Mouse (Mus musculus) left cerebral cortex, postnatal 36 days (tissue): ENCODE measurements around the gene Lgr6. TPM values are rescaled to one million over a fixed set of nuclear protein-coding genes. Genes with fewer than 3 reads are reported as not detected.

Source experiments
- DNase-seq, 2 experiments: peaks; one replicate each; pipeline ENCODE4 v3.0.0; 2021 to 2022; ENCODE audit warnings: low spot score in 2 of 2, mixed read lengths in 1 of 2
- intact Hi-C: fragments of 180-260 bp; cut with DNase I; formaldehyde crosslinking; loops from one replicate; pipeline ENCODE4 v1.15.1; 2025
- total RNA-seq, 2 experiments: library from RNA; stranded (reverse); gene quantifications; 2 replicates each; pipeline ENCODE4 v1.2.3; 2021

Lgr6 gene
- total RNA-seq, 2 experiments from 2014 or later, result 1.6 to 1.7 TPM

DNA sequence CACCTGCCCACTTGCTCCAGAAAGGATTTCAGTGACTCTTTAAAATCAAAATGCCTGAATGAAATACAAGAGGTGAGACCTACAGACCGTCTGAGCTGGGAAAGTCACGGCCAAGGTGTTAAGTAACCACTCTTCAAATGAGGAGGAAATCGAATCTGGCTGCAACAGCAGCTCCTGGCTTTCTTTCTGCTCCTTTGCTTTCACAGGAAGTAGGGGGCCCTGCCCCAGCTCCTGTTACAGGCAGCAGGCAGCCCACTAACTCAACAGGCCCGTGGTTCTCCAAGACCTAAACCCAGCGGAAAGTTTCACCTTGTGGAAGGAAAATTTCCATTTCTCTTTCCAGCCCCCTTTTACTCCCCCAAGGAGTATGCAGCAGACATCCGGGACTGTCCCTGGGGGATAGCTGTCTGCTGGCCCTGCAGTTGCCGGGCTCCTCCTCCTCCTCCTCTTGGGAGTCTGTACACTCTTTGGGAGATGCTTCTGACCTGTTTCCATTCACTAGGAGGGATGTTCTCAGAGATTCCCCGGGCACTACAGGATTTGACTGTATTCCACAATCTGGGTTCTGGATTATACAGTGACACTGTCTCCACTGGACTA is 112.9 kb downstream of the Lgr6 start:
- intact Hi-C loops, result no loop called here
- no peak for DNase-seq

DNA sequence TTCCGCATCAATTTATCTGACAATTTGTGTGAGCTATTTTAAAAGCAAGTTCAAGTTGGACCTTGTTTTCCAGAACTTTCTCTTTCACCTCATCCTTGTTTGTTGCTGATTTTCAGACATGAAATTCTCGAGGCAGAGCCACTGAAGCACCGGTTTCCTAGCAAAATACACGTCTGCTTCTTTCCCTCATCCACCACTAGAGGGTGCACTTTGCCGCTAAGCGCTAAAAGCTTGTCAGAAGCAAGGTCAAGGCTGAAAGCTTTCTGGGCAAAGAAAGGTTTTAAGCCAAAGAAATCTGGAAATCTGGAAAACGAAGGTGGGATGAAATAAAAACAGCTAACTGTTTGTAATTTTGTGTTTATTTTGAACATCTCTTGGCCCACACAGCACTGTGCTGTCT is 115.7 kb downstream of the Lgr6 start:
- intact Hi-C loops, result loop anchor here (1.0 kb wide), 1 partner anchor 117 kb away; no protein-coding TSS in a partner anchor
- DNase-seq, result peak; percentile 76 to 78

DNA sequence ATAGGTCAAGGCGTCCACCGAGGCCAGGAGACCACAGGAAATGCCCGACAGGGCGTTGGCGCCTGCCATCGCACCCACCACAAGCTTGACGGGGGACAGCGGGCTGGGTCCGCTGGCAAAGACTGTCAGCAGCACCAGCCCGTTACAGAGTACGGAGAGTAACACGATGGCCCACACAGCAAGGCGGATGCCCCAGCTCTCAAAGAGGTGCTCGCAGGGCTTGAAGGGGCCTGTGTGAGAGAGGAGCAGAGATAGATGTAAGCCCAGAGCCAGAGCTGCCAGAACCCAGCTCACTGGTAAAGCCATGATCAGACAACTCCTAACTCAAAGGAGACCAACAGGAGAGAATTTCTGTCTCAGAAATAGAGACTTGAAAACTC is 117.1 kb downstream of the Lgr6 start:
- intact Hi-C loops, result no loop called here
- DNase-seq, result no peak

DNA sequence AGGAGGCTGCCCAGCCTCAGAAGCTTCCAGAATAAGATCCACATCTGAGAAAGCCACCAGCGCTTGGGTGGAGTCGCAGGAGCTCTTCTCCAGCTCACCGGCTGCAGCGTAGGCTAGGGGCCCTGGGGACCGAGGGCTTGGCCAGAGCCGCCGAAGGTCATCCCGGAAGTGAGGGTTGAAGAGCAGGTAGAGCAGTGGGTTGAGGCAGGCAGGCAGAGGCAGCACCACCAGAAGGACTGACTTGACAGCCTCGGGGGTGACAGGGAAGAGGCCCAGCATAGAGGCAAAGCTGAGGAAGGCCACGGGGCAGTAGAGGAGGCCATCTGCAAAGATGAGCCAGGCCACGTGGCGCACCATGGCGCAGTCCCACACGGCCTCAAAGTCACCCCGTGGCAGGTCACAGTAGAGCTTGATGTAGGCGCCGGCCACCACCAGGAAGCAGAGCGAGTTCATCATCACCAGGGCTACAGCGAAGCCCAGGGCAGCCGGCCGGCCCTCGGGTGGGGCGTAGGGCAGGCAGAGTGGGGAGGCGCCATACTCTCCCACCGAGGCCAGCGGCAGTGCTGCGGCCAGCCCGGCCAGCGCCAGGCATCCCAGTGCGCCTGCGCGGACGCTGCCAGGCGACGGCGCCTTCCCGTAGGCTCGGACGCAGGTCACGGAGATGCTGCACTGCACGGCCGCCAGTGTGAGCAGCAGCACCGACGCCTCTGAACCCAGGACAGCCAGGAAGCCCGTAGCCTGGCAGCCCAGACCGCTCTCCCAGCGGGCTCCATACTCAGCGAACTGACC is 117.7 kb downstream of the Lgr6 start:
- peak; percentile 60 to 68 for DNase-seq
- intact Hi-C loops, result no loop called here

DNA sequence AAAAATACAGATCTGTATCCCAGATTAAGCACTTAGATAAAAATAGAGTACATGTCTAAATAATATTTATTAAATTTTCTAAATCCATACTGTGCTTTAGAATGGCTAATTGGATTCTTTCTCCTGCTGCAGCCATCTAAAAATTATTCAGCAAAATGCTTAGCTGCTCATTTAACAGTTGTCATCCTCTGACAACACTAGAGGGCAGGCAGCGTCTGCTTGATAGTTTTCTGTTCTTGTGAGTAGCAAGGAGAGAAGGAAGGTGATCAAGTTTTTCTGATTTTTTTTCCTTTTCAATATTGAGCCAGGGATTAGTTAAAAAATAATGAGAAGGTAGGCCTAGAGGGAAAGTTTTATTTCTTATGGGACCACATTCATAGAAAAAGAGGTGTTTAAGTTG is 132.2 kb downstream of the Lgr6 start:
- no peak for DNase-seq
- intact Hi-C loops, result no loop called here

DNA sequence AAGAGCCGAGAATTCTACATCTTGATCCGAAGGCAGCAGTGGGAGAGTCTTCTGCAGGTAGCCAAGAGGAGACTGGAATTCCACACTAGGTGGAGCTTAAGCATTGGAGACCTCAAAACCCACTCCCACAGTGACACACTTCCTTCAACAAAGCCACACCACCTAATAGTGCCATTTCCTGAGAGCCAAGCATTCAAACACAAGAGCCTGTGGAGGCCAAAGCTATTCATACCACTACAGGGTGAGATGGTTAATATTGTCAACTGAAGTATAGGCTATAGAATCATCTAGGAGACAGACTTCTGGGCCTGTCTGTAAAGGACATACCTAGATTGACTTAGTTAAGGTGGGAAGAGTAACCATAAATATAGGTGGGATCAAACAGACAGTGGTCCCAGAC is 139.6 kb downstream of the Lgr6 start:
- intact Hi-C loops, result no loop called here
- DNase-seq, result no peak

DNA sequence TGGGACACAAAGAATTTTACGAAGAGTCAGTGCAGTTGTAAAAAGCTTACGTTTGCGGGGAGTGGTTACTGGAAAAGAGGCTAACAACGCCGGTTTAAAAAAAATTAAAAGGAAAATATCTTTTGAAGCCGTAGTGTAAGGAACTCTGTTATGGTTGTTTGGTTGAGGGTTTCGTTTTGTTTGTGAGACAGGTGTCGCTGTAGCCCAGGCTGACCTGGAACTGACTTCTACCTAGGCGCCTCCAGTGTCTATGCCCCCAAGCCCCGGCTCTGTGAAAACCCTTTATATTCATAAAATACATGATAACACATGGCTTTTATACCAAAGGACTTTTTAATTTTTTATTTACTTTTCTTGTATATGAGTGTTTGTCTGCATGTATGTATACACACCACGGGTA is 142.3 kb downstream of the Lgr6 start:
- intact Hi-C loops, result no loop called here
- DNase-seq, result no peak

DNA sequence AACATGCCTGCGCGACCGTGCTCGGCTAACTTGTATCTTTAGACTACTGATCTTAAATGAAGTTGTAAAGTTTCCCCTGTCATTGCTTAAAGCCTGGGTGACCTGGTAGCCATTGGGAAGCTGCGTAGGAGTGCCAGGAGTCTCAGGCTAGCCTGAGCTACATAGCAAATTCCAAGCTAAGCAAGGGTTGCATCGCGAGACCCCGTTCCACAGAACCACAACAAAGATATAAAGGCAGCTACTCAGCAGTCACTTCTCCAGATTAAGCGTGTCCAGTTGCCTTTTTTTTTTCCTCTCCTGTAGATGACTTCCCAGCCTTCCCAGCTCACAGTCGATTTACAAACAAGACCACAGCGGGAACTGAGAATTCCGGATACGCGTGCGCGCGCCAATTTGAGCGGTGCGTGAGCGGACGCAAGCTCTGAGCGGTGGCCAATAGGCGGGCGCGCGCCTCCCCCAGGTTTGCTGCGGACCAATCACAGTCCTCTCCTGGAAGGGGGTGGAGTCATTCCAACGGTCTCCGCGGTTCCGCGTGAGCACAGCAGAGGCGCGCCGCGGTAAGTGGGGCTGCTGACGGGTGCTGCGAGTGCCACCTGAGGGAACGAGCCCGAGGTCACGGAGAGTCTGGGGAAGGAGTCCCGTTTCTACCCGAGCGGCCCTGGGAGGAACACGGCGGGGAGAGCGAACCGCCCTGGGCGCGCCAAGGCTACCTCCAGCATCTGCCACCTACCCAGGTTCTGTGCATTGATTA is 142.8 kb downstream of the Lgr6 start, which contains the start of gene Ube2t:
Ube2t (plus strand) TSS at position 513 of the 751 bp plus-strand sequence.
- peak; percentile 90 to 93 for DNase-seq
- intact Hi-C loops, result no loop called here

DNA sequence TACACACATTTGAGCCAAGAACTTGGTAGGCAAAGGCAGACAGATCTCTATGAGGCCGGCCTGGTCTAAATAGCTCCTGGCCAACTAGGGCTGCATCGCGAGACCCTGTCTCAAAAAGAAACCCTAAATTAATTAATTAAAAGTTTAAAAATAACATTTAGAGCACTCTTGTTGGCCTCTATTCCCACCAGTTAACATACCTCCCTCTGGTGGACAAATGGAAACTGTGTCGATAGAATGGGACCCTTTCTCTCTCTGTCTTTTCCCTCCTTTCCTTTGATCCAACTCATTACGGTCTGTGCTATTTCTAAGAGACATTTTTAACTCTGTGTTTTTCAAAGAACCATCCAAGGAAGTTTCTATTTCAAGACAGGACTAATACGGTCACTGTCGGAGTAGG is 144.4 kb downstream of the Lgr6 start:
- no peak for DNase-seq
- intact Hi-C loops, result no loop called here

DNA sequence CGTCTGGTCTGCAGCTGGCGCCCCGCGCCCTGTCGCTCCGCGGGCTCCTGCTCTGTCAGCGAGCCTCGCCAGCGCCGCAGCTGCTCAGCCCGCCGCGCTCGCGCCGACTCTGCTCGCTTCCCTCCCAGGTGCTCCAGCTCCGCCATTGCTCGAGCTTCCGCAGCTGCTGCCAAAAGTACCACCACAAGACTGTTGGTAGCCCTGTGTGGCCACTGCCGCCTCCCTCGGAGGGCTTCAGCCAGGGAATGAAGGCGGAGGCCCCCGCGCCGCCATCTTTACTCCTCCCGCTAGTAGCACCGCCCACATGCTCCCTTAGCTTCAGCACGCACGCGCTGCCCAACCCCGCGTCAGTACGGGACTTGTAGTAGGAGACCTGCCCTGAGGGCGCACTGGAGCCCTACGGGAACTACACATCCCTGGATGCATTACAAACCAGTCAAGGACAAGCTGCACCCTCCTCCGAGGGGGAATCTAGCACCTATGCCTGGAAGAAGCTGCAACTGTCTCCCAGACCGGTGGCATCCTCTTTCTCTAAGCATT is 149.4 kb downstream of the Lgr6 start, which contains the start of gene Ppp1r12b:
Ppp1r12b (minus strand) TSS at position 306 of the 540 bp plus-strand sequence.
- peak; percentile 95 to 96 for DNase-seq
- intact Hi-C loops, result loop anchor here (5.0 kb wide), 1 partner anchor 43 kb away; no protein-coding TSS in a partner anchor

DNA sequence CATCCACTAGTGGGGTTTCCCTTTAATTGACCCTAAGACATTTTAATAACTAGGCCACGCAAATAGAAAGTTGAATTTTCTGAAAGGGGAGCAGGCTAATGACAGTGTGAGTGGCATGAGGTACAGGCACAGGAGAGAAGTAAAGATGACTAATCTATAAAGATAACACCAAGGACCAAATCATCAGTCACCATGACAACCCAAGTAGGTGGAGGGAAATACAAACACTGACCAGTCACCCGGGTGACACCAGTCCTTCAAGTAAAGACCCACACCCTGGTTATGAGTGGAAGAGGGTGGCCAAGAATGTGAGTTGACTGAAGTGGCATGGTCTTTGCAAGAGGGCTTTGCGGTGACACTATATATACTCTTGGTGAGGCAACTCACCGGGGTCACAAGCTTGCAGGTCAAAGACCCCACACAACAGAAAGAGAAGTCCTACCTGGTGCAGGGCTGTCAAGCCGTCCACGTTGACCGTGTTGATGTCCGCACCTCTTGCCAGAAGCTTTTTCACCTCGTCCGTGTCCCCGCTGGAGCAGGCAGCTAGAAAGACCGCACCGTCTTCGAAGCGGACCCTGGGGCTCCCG is 149.9 kb downstream of the Lgr6 start:
- no peak for DNase-seq
- intact Hi-C loops, result loop anchor here (5.0 kb wide), 1 partner anchor 43 kb away; no protein-coding TSS in a partner anchor

DNA sequence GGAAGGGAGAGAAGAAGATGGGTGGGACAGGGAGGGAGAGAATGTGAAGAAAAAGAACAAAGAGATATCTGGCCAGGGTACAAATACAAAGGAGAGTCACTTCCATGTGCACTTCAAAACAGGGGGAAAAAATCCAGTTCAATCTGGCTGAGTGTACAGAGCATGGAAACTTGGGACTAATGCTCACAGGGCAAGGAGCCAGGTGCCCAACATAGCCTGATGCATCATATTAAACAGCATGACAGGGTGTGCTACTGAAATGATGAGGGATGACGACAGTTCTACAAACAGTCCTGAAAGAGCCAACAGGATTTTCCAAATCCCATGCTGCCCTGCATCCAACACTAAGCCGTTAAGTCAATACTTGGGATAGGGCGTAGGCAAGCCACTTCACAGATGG is 155.1 kb downstream of the Lgr6 start:
- no peak for DNase-seq
- intact Hi-C loops, result no loop called here

DNA sequence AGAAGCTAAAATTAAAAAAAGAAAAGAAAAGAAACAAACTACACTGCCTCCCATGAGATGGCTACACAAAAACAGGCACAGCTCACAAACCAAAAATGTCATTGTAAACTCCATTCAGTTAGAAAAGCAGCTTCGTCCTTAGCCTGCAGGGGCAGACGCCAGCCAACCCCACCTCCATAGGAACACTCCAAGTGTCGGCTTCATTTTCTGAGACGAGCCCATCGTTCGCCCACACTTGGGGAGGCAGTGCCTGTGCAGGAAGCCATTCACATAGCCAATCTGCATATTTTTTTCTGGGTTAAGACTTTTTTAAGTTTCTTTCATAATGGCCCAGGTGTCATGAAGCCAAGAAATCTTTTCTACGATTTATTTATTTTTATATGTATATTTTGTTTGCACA is 157.5 kb downstream of the Lgr6 start:
- intact Hi-C loops, result no loop called here
- no peak for DNase-seq

DNA sequence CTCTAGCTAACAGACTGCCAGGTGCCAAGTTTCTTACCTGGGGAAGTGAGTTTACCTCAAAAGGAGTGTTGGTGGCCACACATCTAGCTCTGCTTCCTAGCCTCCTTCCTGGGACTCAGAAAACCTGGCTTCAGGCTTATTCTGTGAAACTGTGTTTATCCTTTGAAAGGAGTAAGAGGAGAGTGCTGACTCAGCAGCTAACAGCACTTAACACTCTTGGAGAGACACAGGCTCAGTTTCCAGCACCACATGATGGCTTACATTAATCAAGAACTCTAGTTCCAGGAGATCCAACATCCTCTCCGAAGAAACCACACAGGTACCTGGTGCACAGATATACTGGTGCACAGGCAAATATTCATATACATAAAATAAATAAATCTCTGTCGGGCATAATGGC is 162.2 kb downstream of the Lgr6 start:
- intact Hi-C loops, result no loop called here
- DNase-seq, result no peak

DNA sequence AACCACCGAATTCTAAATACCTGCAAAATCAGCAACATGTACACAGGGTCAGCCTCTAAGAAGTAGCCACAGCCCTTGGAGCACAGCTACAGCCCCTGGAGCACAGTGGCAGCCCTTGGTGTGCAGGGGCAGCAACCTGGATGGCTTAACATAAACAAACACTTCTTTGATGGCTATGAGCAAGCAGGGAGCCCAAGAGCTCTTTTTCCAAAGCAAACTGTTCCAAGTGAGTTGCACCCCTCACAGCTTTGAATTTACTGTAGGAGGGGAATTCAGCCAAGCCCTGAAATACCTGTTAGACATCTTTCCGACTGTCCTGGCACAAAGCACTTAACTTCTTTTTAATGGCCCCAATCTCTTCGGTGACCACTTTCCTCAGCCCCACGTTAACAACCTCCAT is 164.2 kb downstream of the Lgr6 start:
- intact Hi-C loops, result no loop called here
- no peak for DNase-seq

DNA sequence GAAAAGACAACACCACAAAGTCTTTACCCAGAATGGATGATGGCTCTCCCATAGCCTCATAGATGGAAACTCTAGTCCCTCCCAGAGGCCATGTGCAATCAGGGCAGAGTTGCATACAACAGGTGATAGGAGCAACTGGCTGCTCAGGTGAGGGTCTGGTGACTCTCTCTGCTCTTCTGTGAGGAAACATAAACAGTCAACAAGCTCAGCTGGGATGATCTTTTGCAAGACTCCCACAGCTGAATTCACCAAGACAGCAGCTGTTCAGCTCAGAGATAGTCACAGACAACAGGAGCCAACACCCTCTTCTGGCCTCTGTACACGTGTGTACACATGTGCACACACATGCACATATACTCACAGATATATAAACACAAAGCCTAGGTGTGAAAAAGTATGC is 166.8 kb downstream of the Lgr6 start:
- intact Hi-C loops, result no loop called here
- DNase-seq, result no peak

DNA sequence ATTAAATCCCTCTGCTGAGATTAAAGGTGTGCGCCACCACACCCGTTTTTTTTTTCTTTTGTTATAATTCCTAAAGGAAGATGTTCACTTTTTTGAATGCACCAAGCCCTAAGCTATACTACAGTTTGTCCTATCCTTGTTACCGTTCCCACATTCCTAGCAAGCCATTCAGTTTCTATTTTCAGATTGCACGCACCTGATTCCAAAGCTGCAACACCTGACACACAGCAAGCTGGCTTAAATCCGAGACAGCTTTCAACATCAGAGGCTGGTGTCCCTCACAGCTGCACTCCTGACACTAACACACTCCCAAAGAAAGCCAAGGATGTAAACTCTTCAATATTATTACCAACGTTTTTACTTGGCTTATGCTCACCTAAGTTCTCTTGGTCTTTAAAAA is 168.7 kb downstream of the Lgr6 start:
- intact Hi-C loops, result no loop called here
- DNase-seq, result no peak
